Mouse (Mus musculus): ENCODE results near the gene Dhx36. TPM values are rescaled to one million over a fixed set of nuclear protein-coding genes. Genes with fewer than 3 reads are reported as not detected.

Dhx36 gene
- polyA plus RNA-seq, 1 experiment from 2014 or later = 39.1 TPM

Other genes with a start within 250 kb of the Dhx36 start
- 14.3 and 14.7 TPM in 2 replicates for gene Arhgef26, start 168.7 kb downstream of the Dhx36 start, polyA plus RNA-seq (2015; fragmentation: Nextera tagmentation; extraction: Ambion mirVana)
- 3.6 and 4.9 TPM in 2 replicates for gene Gpr149, start 98.1 kb upstream of the Dhx36 start, polyA plus RNA-seq (2015; fragmentation: Nextera tagmentation; extraction: Ambion mirVana)

Measured in hindbrain, embryonic 15.5 days (tissue).